Mouse (Mus musculus): Measurements from ENCODE around the gene Ints6.

GRCm38 (mm10) chr14:62664976-62665673 lies 95.8 kb downstream of the Ints6 start:
- TF ChIP-seq CTCF (IDR thresholded peaks at IDR 0.05; ENCODE audit: control insufficient read depth, insufficient read depth, insufficient replicate concordance, low read depth, low read length) (no peak), POLR2A (IDR thresholded peaks at IDR 0.05; ENCODE audit: control insufficient read depth, low read depth, low read length) (no peak)

Measured in testis, adult 2 months (tissue).